Mouse (Mus musculus) MN1 (cell line): ENCODE measurements around the gene Ccdc85c.

ENCODE experiments used
- DNase-seq: peaks from one replicate; pipeline ENCODE4 v3.0.0-alpha.2; 2016; ENCODE audit warnings: low spot score

The Ccdc85c gene

DNA sequence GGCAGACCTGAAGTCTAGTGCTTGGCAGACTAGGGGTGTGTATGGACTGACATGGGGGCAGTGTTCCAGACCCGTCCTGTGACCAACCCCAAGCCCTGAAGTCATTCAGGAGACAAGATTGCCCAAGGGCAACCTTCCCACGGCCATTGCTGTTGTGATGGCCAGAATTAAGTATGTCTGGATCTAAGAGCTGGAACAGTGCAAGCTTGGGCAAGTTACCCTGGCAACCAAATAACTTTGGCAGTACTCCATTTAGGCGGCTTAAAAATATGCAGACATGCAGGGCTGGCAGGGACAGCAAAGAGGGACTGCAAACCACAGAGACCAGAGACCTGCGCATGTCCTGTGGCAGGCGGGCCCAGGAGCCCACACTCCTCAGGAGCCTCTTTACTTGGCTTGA, 35.8 kb downstream of the Ccdc85c start:
- peak; percentile 81 for DNase-seq

DNA sequence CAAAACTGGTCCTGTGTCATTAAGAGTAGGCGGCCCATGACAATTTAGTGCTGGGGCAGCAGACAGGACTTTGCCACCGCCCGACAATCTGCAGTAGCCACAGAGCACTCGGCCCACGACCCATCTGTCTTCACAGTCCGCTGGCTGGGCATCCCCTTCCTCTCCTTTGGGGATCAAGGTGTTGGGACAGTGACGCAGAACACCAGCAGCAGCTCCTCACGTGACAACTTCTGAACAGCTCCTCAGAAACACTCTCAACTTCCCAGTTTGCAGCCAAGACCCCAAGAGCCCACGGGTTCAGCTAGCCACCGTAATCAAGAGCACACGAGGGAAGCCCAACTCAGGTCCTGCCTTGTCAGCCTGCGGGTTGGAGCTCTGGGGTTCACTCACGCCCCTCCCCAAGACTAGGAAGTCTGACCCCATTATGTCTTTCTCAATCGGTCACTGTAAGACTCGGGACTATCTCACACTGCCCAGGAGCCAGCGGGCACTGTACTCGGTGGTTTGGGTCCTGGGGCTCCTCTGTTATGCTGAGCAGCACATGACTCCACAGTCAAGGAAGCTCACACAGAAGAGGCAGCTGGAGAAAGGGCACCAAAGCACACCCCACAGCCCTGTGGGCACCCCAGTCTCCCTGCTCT, 36.7 kb downstream of the Ccdc85c start:
- DNase-seq: no peak

DNA sequence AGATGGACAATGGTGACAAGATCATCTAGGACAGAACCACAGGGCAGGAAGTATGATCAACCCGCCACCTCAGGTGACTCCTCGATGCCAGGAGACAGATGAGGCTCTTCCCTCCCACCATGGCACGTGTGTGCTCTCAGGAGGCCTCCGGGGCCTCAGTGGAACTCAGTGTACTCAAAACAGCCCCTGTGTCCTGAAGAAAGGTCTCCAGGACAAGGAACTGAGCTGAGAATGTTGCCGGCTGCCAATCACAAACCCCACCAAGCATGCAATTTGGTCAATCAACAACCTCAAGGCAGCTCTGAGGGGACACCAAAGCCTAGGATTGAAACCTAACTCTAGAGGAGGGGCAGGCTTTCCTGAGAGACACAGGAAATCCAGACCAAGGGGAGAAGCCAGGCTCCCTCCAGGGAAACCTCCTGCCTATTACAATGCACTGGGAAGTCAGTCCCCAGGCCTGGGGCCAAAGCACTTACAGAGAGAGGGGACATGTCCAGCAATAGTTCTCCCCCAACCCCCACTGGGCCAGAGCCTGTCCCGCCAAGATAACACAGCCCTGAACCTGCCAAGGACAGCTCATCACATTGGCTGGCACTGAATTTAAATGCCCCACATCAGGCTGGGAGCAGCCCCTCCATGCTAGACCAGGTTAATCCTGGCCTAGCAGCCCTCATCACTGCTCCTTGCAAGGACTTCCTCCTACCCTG, 37.8 kb downstream of the Ccdc85c start:
- DNase-seq: no peak

DNA sequence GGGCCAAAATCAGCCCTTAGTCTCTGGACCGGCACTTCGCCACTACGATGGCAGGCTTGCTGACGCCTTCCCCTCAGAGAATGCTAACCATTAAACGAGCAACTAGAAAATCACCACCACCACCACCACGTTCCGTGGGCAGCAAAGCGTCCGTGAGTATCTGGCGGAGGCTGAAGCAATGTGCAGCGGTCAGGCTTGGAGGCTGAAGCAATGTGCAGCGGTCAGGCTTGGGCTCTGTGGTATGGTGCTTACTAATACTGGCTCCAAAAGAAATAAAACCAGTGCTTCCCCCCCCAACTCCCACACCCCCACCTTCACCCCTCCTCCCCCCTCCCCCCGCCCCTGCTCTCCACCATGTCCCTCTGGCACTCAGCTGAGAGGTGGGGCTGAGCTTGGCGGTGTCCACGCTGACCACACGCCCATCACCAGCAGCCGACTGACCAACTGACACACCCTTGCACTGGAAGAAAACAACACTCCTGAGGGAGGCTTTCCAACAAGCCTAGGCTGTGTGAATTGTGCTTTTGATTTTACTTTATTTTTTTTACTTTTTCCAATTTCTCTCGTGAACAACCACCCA, 39.2 kb downstream of the Ccdc85c start:
- DNase-seq: no peak

DNA sequence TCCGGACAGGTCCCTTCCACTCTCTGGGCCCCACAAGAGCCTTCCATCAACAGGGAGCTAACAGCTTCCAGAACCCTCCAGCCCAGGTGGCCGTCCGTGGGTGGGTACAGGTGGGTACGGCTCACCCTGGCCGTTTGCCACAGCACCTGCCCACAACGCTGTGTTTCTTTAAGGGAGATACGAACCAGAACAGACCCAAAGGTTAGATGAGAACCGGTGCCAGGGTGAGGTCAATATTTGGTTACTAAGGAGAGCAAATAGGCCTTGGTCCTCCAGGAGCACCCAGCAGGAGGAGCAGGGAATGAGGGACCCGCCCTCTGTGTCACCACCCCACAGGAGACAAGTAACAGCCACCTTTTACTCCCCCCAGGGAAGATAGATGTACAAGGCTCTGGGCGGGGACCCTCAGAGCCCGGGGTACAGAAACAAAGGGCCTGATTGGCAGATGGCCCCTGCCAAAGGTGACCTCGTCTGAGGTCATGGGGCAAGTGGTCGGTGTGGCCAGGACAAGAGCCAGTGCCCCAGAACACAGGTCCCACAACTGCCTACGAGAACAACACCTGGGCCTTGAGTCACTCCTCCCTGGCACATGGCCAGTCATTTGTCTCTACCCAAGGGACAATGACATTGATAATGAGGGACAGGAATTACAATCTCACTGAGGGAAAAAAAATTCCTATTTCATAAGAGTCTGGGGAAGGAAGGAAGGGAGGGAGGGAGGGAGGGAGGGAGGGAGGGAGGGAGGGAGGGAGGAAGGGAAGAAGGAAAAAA, 40.2 kb downstream of the Ccdc85c start:
- DNase-seq: no peak

DNA sequence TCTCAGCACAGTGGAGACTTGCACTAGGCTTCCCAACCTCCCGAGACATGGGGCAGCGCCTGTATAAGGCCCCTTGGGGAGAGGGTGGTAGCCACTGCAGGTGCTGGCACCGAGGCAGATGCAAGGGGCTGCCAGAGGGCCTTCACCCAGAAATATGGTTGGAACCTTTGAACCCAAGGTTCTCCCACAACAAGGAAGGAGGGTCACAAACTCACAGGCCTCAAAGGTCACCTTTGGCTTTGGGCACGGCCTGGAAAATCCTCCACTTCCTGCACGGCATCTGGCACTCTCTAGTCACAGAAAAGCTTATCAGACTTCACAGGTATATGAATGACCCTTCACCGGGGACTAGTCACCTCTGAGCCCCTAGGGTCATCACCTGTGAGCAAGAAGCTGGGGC, 41.5 kb downstream of the Ccdc85c start:
- DNase-seq: no peak

DNA sequence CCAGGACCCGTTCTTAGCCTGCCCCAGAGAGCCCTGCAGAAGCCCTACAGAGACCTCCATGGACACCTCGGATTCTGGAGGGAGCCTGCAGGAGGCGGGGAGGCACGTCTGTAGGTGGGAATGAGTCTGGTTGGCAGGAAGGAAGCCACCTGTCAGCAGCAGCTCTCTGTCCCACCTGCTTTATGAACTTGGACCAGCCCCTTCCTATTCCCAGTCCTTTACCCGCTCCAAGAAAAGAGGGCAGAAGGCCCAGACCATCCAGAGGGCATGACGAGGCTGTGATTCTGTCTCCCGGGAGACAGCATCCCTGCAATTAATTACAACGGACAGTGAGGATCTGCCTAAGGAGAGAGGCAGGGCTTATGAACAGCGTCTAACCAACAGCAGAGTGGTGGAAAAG, 43.3 kb downstream of the Ccdc85c start:
- DNase-seq: peak; percentile 82

DNA sequence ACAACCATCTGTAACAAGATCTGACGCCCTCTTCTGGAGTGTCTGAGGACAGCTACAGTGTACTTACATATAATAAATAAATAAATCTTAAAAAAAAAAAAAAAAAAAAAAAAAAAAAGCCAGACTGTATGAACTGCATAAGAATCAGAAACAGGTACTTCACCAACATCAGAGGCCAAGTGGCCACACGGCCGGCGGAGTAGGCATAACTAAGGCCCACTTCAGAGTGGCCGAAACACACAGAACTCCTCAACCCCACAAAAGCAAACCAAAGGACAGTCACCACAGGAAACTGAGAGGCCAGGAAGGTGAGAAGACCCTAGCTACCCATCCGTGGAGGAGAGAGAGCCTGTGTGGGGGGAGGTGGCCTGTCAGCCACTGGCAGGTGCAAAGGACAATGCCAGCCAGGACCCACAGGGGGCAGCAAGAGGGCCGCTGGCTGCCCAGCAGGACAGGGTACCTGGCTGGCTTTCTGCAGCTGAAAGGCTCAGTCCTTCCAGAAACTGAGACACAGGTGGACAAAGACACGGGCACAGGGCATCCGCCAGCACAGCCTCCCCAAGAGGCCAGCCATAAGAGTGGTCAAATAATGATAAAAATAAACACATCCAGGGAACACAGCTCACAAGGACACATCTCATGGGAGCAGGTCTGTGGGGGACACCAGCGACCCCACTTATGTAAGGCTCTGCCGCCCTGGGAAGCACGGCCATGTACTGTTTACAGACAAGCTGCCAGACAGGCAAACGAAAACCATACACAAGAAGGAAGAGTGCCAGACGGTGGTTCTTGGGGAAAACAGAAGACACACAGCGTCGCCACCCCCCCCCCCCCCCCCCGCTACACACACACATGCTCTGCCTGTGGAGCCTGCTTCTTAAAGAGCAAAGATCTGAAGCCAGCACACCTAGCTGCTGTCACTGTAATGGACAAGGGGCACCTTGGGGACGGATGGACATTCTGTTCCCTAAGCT, 44.1 kb downstream of the Ccdc85c start:
- peak; percentile 56 for DNase-seq

DNA sequence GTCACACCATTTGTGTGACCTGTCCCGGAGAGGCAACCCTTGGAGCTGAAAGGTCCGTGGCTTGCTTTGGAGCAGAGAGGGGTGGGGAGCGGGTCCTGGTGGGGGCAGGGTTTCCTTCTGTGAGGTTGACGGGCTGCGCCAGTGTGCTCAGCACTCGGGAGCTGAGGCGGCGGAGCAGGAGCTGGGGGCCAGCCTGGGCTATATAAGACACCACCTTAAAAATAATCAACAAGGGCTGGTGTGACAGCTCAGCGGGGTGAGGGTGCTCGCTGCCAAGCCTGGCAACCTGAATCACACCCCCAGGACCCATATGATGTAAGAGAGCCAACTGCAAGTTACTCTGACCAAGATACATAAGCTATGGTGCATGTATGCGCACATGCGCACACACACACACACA, 45.1 kb downstream of the Ccdc85c start:
- DNase-seq: no peak

DNA sequence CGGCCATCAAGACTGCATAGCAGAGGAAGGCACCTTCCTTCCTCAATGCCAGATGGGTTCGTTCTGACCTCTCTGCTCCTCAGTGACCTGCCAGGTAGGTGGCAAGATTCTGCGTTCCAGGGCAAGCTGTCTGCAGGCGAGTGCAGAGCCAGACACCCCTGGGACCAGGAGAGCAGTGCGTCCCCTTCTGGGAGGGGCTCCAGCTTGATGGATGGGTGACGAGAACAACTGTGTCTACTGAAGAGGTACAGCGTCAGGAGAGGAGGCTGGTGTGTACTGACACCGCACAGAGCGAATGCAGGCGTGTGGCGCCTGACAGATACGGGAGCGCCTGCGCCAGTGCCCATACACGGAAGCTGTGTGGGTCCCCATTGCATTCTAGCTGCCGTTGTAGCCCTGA, 47.7 kb downstream of the Ccdc85c start:
- DNase-seq: no peak

DNA sequence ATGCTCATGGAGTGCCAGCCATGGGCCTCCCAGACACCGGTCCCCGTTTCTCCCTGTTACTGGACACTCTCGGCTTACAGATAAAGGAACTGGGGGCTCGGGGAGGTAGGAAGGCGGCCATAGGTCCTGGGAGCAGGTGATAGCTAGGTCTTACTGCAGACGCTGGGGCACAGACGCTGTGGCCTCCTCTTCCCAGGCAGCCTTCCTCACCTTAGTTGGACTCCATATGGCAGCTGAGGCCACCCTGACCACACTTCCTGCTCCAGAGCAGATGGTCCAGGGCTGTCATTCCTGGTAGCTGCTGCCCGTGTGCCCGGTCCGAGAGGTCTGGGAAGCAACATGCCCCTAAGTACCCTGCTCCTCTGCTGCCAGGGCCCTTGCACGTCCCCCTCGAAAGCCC, 48.3 kb downstream of the Ccdc85c start:
- no peak for DNase-seq

DNA sequence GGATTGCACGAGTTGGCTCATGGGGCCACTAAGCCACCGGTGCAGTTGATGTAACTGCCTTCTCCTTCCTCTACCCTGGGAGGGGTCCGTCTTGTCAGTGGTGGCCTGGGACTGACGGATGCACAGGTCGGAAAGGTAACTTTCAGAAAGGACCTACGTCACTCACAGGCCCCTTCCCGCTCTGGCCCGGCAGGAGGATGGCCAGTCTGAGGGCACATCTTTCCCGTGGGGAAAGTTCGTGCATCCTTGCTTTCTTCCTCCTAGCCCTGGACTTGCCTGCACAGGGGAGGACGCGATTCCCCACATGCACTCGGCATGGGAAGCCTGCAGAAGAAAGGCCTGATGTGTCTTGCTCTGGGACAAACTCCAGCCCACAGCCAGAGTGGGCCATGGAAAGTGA, 49.0 kb downstream of the Ccdc85c start:
- no peak for DNase-seq

DNA sequence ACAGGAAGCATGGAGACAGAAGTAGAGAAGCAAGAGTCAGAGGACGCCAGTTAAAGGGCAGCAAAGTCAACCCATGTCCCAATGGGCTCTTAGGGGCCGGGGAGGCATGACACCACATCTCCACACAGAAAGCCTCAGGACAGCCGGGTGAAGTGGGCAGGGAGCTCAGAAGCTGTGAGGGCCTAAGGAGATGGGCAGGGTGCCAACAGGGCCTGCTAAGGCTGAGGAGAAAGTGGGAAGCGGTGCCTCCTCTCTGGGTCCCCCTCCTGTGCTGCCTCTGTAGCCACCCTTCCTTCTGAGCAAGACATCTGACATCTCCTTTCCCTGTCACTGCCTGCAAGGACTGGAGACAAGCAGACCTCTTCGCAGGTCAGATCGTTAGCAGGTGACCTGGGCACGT, 49.4 kb downstream of the Ccdc85c start:
- DNase-seq: no peak

DNA sequence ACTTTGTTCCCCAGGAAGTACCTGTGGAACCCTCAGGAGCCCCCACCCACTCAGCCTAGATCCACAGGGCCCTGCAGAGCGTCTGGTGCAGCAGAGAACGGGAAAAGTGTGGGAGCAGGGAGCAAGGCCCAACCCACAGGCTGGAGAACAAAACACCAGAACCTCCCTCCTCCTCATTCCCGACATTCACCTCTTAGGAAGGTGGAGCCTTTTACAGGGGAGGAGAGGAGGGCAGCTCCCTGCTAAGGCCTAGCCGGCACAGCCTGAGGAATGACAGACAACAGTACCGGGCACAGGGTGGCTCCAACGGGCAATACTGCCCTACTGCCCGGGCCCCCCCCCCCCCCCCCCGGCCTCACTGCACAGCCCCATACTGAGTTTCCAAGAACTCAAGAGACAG, 51.9 kb downstream of the Ccdc85c start:
- DNase-seq: no peak

DNA sequence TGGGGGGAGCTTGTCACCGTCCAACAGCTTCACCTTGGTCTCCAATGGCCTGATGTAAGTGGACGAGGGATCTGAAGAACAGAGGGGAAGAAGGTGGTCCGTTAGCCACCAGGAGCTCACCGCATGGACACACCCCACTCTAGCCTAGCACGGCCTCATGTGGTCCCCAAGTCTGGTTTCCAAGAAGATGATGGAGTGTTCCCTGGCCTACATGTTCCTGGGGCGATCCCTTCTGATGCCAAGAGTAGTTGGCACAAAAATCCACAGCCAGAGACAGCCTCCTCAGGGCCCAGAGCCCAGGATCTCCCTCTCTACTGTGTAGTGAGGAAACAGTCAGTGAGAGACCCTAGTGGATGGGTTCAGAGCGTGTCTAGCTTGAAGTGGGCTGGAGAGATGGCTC, 53.5 kb downstream of the Ccdc85c start:
- no peak for DNase-seq

DNA sequence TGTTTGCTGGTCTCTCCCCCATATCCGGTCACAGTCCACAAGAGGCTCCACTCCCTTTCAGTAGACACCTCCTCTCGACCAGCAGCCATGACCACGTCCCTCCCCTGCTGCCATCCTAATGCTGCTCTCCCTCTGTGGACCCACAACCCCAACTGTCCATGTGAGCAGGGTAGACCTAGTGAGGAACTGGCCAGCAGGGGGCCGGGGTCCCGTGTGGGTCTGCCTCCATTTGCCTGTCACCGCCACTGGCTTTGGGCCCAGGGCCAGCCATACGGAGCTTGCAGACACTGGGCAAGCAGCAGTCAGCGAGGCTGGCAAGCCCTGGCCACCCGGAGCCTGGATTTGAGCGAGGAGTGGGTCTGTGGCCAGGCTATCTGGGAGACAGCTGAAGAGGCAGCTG, 54.0 kb downstream of the Ccdc85c start:
- peak; percentile 71 for DNase-seq

DNA sequence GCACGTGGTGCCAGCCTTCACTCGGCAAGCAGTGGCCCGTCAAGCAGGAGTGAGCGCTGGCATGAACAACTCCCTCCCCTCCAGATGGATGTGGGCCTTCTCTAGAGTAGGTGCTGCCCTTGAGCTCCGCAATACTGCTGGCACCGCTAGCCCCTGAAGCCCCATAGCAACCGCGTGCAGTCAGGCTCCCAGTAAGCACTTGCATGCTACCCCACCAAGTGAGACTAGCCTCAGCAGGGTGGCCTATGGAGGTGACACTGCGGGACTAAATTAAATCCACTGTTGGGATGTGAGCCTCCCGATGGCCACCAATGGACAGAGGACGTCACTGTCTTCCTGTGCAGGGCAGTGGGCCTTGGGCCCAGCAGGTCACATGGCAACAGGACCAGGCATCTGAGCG, 54.6 kb downstream of the Ccdc85c start:
- DNase-seq: no peak

DNA sequence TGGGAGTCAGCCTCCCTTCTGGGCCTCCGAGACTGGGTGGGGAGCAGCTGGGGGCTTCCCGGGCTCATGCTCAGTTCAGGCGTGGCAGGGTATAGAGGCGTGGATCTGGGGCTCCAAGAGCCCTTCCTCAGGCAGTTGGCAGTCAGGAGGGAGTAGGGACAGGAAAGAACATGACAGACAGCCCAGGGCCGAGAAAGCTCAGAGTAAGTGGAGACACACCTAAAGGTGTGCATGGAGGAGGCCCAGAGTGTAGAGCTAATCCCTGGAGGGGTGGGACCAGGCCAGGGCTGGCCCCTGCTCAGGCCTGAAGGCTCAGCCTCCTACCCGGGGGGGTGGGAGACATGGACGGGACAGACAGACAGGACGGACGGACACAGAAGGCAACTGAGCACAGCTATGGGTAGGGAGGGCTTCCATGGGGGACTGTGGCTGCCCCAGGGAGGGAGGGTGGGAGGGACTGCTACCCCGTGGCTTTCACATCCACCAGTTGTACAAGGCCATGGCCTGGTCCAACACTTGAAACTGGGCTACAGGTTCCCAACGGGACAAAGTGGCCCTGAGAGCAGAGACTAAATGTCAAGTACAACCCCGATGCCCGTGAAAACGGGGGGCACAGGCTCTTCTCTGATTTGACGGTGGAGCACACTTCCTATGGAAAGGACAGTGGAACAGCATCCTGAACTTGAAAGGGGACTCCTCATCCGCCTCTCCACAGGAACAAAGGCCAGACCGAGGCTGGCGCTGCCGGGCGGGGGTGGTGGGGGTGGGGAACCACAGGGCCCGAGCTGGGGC, 55.2 kb downstream of the Ccdc85c start:
- no peak for DNase-seq

DNA sequence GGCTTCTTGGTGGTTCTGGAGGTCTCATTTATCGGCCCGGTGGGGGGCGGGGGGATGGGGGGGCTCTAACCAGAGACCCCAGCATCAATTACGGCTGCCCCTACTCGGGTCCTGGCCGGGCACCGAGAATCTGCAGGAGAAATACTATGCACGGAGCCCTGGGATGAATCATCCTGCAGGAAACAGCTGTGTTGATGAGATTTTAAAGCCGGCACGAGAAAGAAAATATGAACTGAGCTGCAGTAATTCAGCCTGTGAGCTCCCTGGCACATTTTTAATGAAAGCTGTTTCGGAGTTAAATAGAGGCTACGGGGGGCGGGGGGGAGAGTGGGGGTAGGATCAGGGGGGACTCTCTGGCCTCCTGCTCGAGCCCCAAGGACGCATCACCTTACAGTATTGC, 56.1 kb downstream of the Ccdc85c start:
- DNase-seq: no peak

DNA sequence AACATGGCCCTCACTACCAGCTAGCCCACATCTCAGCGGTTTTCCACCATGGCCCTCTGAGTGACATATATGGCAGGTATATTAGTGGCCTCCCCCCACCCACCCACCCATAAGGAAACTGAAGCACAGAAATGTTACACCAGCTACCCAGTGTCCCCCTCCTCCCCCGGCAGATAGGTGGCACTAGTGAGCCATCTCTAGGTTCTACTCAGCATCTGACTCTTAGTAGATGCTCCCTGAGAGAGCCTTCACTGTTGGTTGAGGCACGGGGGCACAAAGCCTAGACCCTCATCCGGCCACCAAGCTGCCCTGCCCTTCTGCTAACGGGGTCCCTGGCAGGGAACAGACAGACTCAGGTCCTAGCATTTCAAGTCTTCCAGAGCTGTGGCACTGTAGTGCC, 57.7 kb downstream of the Ccdc85c start:
- no peak for DNase-seq
